Mouse (Mus musculus): ENCODE results near the gene Abcb9.

DNA sequence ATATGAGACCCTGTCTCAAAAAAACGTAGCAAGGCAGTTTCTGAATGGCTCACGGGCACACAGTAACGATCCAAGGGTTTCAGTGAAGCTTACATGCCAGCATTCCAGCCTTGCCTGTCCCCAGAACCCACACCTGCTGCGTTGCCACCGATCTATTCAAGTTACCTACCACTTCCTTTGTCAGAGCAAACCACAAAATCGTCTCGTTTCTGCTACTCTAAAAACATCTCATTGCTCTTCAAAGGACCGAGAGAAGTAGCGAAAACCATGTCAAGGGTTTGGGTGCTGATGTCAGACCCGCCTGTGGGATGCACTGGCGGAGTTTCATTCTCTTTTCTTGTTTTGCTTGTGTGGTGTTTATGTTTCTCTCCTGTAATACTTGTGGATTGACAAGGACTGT lies 61.1 kb downstream of the Abcb9 start:
- no peak for TF ChIP-seq ZNF384 (IDR thresholded peaks at IDR 0.05; ENCODE audit: low read depth, low read length)
- TF ChIP-seq HCFC1 (IDR thresholded peaks at IDR 0.05; ENCODE audit: borderline replicate concordance, insufficient read depth, low read length): no peak
- TF ChIP-seq MAFK (IDR thresholded peaks at IDR 0.05; ENCODE audit: insufficient read depth, low read depth, low read length): no peak
